Mouse (Mus musculus): Measurements from ENCODE around the gene Gm10722.
A peak's percentile ranks its signal among the peaks of the same experiment; 100 is the strongest.
"Not testable (repeated sequence)": the region's sequence is repeated elsewhere in the genome, so short reads cannot be mapped to it uniquely, and the experiment has no call there.

Gm10722 gene

DNA sequence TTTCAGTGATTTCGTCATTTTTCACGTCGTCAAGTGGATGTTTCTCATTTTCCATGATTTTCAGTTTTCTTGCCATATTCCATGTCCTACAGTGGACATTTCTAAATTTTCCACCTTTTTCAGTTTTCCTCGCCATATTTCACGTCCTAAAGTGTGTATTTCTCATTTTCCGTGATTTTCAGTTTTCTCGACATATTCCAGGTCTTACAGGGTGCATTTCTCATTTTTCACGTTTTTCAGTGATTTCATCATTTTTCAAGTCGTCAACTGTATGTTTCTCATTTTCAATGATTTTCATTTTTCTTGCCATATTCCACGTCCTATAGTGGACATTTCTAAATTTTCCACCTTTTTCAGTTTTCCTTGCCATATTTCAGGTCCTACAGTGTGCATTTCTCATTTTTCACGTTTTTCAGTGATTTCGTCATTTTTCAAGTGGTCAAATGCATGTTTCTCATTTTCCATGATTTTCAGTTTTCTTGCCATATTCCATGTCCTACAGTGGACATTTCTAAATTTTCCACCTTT is at the start of gene Gm10722:
Gm10722 (plus strand) TSS at position 478 of the 528 bp plus-strand sequence.
- peak; percentile 6 for DNase-seq (ENCODE audit: low read depth, low spot score)

DNA sequence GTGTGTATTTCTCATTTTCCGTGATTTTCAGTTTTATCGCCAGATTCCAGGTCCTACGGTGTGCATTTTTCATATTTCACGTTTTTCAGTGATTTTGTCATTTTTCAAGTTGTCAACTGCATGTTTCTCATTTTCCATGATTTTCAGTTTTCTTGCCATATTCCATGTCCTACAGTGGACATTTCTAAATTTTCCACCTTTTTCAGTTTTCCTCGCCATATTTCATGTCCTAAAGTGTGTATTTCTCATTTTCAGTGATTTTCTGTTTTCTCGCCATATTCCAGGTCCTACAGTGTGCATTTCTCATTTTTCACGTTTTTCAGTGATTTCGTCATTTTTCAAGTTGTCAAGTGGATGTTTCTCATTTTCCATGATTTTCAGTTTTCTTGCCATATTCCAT is 284 bp downstream of the Gm10722 start:
- DNase-seq (ENCODE audit: low read depth, low spot score): not testable (repeated sequence)

DNA sequence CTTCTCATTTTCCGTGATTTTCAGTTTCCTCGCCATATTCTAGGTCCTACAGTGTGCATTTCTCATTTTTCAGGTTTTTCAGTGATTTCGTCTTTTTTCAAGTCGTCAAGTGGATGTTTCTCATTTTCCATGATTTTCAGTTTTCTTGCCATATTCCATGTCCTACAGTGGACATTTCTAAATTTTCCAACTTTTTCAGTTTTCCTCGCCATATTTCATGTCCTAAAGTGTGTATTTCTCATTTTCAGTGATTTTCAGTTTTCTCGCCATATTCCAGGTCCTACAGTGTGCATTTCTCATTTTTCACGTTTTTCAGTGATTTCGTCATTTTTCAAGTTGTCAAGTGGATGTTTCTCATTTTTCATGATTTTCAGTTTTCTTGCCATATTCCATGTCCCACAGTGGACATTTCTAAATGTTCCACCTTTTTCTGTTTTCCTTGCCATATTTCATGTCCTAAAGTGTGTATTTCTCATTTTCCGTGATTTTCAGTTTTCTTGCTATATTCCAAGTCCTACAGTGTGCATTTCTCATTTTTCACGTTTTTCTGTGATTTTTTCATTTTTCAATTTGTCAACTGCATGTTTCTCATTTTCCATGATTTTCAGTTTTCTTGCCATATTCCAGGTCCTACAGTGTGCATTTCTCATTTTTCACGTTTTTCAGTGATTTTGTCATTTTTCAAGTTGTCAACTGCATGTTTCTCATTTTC is 1.4 kb downstream of the Gm10722 start:
- peak; percentile 0 for DNase-seq (ENCODE audit: low read depth, low spot score)

DNA sequence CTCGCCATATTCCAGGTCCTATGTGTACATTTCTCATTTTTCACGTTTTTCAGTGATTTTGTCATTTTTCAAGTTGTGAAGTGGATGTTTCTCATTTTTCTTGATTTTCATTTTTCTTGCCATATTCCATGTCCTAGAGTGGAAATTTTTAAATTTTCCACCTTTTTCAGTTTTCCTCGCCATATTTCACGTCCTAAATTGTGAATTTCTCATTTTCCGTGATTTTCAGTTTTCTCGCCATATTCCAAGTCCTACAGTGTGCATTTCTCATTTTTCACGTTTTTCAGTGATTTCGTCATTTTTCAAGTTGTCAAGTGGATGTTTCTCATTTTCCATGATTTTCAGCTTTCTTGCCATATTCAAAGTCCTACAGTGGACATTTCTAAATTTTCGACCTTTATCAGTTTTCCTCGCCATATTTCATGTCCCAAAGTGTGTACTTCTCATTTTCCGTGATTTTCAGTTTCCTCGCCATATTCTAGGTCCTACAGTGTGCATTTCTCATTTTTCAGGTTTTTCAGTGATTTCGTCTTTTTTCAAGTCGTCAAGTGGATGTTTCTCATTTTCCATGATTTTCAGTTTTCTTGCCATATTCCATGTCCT is 2.2 kb downstream of the Gm10722 start, which contains the start of gene Gm11168:
Gm11168 (plus strand) TSS at position 553 of the 603 bp plus-strand sequence.
- DNase-seq (ENCODE audit: low read depth, low spot score): not testable (repeated sequence)

DNA sequence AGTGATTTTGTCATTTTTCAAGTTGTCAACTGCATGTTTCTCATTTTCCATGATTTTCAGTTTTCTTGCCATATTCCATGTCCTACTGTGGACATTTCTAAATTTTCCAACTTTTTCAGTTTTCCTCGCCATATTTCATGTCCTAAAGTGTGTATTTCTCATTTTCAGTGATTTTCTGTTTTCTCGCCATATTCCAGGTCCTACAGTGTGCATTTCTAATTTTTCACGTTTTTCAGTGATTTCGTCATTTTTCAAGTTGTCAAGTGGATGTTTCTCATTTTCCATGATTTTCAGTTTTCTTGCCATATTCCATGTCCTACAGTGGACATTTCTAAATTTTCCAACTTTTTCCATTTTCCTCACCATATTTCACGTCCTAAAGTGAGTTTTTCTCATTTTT is 5.5 kb downstream of the Gm10722 start:
- not testable (repeated sequence) for DNase-seq (ENCODE audit: low read depth, low spot score)

DNA sequence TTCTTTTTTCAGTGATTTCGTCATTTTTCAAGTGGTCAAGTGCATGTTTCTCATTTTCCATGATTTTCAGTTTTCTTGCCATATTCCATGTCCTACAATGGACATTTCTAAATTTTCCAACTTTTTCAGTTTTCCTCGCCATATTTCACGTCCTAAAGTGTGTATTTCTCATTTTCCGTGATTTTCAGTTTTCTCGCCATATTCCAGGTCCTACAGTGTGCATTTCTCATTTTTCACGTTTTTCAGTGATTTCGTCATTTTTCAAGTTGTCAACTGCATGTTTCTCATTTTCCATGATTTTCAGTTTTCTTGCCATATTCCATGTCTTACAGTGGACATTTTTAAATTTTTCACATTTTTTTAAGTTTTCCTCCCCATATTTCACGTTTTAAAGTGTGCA is 5.9 kb downstream of the Gm10722 start:
- not testable (repeated sequence) for DNase-seq (ENCODE audit: low read depth, low spot score)

DNA sequence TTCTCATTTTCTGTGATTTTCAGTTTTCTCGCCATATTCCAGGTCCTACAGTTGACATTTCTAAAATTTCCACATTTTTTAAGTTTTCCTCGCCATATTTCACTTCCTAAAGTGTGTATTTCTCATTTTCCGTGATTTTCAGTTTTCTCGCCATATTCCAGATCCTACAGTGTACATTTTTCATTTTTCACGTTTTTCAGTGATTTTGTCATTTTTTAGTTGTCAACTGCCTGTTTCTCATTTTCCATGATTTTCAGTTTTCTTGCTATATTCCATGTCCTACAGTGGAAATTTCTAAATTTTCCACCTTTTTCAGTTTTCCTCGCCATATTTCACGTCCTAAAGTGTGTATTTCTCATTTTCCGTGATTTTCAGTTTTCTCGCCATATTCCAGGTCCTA is 6.5 kb downstream of the Gm10722 start:
- peak; percentile 0 for DNase-seq (ENCODE audit: low read depth, low spot score)

DNA sequence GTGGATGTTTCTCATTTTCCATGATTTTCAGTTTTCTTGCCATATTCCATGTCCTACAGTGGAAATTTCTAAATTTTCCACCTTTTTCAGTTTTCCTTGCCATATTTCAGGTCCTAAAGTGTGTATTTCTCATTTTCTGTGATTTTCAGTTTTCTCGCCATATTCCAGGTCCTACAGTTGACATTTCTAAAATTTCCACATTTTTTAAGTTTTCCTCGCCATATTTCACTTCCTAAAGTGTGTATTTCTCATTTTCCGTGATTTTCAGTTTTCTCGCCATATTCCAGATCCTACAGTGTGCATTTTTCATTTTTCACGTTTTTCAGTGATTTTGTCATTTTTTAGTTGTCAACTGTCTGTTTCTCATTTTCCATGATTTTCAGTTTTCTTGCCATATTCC is 8.6 kb downstream of the Gm10722 start:
- not testable (repeated sequence) for DNase-seq (ENCODE audit: low read depth, low spot score)

DNA sequence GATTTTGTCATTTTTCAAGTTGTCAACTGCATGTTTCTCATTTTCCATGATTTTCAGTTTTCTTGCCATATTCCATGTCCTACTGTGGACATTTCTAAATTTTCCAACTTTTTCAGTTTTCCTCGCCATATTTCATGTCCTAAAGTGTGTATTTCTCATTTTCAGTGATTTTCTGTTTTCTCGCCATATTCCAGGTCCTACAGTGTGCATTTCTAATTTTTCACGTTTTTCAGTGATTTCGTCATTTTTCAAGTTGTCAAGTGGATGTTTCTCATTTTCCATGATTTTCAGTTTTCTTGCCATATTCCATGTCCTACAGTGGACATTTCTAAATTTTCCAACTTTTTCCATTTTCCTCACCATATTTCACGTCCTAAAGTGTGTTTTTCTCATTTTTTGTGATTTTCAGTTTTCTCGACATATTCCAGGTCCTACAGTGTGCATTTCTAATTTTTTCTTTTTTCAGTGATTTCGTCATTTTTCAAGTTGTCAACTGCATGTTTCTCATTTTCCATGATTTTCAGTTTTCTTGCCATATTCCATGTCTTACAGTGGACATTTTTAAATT is 11.4 kb downstream of the Gm10722 start:
- not testable (repeated sequence) for DNase-seq (ENCODE audit: low read depth, low spot score)

DNA sequence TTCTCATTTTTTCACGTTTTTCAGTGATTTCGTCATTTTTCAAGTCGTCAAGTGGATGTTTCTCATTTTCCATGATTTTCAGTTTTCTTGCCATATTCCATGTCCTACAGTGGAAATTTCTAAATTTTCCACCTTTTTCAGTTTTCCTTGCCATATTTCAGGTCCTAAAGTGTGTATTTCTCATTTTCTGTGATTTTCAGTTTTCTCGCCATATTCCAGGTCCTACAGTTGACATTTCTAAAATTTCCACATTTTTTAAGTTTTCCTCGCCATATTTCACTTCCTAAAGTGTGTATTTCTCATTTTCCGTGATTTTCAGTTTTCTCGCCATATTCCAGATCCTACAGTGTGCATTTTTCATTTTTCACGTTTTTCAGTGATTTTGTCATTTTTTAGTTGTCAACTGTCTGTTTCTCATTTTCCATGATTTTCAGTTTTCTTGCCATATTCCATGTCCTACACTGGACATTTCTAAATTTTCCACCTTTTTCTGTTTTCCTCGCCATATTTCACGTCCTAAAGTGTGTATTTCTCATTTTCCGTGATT is 12.1 kb downstream of the Gm10722 start, which contains the start of gene Gm10721:
Gm10721 (plus strand) TSS at position 408 of the 547 bp plus-strand sequence.
- not testable (repeated sequence) for DNase-seq (ENCODE audit: low read depth, low spot score)

DNA sequence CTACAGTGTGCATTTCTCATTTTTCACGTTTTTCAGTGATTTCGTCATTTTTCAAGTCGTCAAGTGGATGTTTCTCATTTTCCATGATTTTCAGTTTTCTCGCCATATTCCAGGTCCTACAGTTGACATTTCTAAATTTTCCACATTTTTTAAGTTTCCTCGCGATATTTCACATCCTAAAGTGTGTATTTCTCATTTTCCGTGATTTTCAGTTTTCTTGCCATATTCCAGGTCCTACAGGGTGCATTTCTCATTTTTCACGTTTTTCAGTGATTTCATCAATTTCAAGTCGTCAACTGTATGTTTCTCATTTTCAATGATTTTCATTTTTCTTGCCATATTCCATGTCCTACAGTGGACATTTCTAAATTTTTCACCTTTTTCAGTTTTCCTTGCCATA is 14.6 kb downstream of the Gm10722 start, which contains the start of gene Gm10720:
Gm10720 (plus strand) TSS at position 301 of the 400 bp plus-strand sequence.
- DNase-seq (ENCODE audit: low read depth, low spot score): not testable (repeated sequence)

DNA sequence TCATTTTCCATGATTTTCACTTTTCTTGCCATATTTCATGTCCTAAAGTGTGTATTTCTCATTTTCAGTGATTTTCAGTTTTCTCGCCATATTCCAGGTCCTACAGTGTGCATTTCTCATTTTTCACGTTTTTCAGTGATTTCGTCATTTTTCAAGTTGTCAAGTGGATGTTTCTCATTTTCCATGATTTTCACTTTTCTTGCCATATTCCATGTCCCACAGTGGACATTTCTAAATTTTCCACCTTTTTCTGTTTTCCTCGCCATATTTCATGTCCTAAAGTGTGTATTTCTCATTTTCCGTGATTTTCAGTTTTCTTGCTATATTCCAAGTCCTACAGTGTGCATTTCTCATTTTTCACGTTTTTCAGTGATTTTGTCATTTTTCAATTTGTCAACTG is 15.2 kb downstream of the Gm10722 start:
- not testable (repeated sequence) for DNase-seq (ENCODE audit: low read depth, low spot score)

DNA sequence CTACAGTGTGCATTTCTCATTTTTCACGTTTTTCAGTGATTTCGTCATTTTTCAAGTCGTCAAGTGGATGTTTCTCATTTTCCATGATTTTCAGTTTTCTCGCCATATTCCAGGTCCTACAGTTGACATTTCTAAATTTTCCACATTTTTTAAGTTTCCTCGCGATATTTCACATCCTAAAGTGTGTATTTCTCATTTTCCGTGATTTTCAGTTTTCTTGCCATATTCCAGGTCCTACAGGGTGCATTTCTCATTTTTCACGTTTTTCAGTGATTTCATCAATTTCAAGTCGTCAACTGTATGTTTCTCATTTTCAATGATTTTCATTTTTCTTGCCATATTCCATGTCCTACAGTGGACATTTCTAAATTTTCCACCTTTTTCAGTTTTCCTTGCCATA is 16.4 kb downstream of the Gm10722 start, which contains the start of gene Gm10719:
Gm10719 (plus strand) TSS at position 301 of the 400 bp plus-strand sequence.
- DNase-seq (ENCODE audit: low read depth, low spot score): not testable (repeated sequence)

DNA sequence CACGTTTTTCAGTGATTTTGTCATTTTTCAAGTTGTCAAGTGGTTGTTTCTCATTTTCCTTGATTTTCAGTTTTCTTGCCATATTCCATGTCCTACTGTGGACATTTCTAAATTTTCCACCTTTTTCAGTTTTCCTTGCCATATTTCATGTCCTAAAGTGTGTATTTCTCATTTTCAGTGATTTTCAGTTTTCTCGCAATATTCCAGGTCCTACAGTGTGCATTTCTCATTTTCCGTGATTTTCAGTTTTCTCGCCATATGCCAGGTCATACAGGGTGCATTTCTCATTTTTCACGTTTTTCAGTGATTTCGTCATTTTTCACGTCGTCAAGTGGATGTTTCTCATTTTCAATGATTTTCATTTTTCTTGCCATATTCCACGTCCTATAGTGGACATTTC is 18.2 kb downstream of the Gm10722 start:
- DNase-seq (ENCODE audit: low read depth, low spot score): not testable (repeated sequence)

DNA sequence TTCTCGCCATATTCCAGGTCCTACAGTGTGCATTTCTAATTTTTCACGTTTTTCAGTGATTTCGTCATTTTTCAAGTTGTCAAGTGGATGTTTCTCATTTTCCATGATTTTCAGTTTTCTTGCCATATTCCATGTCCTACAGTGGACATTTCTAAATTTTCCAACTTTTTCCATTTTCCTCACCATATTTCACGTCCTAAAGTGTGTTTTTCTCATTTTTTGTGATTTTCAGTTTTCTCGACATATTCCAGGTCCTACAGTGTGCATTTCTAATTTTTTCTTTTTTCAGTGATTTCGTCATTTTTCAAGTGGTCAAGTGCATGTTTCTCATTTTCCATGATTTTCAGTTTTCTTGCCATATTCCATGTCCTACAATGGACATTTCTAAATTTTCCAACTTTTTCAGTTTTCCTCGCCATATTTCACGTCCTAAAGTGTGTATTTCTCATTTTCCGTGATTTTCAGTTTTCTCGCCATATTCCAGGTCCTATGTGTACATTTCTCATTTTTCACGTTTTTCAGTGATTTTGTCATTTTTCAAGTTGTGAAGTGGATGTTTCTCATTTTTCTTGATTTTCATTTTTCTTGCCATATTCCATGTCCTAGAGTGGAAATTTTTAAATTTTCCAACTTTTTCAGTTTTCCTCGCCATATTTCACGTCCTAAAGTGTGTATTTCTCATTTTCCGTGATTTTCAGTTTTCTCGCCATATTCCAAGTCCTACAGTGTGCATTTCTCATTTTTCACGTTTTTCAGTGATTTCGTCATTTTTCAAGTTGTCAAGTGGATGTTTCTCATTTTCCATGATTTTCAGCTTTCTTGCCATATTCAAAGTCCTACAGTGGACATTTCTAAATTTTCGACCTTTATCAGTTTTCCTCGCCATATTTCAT is 19.4 kb downstream of the Gm10722 start:
- DNase-seq (ENCODE audit: low read depth, low spot score): not testable (repeated sequence)

DNA sequence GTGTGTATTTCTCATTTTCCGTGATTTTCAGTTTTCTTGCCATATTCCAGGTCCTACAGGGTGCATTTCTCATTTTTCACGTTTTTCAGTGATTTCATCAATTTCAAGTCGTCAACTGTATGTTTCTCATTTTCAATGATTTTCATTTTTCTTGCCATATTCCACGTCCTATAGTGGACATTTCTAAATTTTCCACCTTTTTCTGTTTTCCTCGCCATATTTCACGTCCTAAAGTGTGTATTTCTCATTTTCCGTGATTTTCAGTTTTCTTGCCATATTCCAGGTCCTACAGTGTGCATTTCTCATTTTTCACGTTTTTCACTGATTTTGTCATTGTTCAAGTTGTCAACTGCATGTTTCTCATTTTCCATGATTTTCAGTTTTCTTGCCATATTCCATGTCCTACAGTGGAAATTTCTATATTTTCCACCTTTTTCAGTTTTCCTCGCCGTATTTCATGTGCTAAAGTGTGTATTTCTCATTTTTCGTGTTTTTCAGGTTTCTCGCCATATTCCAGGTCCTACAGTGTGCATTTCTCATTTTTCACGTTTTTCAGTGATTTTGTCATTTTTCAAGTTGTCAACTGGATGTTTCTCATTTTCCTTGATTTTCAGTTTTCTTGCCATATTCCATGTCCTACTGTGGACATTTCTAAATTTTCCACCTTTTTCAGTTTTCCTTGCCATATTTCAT is 21.7 kb downstream of the Gm10722 start:
- DNase-seq (ENCODE audit: low read depth, low spot score): peak; percentile 0

DNA sequence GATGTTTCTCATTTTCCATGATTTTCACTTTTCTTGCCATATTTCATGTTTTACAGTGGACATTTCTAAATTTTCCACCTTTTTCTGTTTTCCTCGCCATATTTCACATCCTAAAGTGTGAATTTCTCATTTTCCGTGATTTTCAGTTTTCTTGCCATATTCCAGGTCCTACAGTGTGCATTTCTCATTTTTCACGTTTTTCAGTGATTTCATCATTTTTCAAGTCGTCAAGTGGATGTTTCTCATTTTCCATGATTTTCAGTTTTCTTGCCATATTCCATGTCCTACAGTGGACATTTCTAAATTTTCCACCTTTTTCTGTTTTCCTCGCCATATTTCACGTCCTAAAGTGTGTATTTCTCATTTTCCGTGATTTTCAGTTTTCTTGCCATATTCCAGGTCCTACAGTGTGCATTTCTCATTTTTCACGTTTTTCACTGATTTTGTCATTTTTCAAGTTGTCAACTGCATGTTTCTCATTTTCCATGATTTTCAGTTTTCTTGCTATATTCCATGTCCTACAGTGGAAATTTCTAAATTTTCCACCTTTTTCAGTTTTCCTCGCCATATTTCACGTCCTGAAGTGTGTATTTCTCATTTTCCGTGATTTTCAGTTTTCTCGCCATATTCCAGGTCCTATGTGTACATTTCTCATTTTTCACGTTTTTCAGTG is 22.7 kb downstream of the Gm10722 start, which contains the start of gene Gm10718:
Gm10718 (plus strand) TSS at position 236 of the 673 bp plus-strand sequence.
- not testable (repeated sequence) for DNase-seq (ENCODE audit: low read depth, low spot score)

DNA sequence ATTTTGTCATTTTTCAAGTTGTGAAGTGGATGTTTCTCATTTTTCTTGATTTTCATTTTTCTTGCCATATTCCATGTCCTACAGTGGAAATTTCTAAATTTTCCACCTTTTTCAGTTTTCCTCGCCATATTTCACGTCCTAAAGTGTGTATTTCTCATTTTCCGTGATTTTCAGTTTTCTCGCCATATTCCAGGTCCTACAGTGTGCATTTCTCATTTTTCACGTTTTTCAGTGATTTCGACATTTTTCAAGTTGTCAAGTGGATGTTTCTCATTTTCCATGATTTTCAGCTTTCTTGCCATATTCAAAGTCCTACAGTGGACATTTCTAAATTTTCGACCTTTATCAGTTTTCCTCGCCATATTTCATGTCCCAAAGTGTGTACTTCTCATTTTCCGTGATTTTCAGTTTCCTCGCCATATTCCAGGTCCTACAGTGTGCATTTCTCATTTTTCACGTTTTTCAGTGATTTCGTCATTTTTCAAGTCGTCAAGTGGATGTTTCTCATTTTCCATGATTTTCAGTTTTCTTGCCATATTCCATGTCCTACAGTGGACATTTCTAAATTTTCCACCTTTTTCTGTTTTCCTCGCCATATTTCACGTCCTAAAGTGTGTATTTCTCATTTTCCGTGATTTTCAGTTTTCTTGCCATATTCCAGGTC is 23.4 kb downstream of the Gm10722 start:
- DNase-seq (ENCODE audit: low read depth, low spot score): not testable (repeated sequence)

DNA sequence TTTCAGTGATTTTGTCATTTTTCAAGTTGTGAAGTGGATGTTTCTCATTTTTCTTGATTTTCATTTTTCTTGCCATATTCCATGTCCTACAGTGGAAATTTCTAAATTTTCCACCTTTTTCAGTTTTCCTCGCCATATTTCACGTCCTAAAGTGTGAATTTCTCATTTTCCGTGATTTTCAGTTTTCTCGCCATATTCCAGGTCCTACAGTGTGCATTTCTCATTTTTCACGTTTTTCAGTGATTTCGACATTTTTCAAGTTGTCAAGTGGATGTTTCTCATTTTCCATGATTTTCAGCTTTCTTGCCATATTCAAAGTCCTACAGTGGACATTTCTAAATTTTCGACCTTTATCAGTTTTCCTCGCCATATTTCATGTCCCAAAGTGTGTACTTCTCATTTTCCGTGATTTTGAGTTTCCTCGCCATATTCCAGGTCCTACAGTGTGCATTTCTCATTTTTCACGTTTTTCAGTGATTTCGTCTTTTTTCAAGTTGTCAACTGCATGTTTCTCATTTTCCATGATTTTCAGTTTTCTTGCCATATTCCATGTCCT is 24.3 kb downstream of the Gm10722 start, which contains the start of gene Gm10717:
Gm10717 (plus strand) TSS at position 506 of the 556 bp plus-strand sequence.
- not testable (repeated sequence) for DNase-seq (ENCODE audit: low read depth, low spot score)
